ENCODE assay signal across 8 mouse cellular contexts in the genomic region with DNA sequence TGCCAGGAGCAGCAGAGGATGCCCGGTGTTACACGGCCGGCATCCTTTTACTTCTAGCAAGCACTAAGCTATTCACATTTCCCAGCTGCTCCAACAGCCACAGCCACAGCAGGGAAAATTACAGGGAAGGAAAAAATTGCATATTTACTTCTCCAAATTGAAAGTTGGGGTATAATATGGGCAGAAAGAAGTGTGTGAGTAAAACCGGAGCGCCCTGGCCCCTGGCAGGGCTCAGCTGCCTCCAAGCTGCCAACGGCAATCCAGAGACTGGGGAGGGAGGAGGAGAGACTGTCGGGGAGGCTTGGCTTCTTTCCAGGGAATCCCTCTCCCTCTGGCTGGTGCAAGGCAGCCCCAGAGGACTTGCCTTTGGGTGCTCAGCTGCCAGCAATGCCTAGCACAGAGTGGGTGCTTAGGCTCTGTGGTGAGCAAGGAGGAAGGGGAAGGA. TPM values are rescaled to one million over a fixed set of nuclear protein-coding genes. Genes with fewer than 3 reads are reported as not detected.
DNase-seq lines count a peak whose midpoint lies in the region; ATAC-seq and TF ChIP-seq lines count a peak whose summit lies in the region.

No protein-coding gene starts in this region.

- no peak overlapping the region for H3K4me3 ChIP-seq in forebrain, embryonic 16.5 days (replicated peaks; ENCODE audit: low read length)
- no peak overlapping the region for H3K4me3 ChIP-seq in left cerebral cortex, adult 2 months

- intact Hi-C loops in left cerebral cortex, adult 2 months (cut with DNase I), result no loop called here

- H3K27me3 ChIP-seq in forebrain, embryonic 16.5 days (replicated peaks; ENCODE audit: control insufficient read depth, insufficient read depth, low read length), result no peaks in the 10 kb centered on the region

- H3K9ac ChIP-seq in forebrain, embryonic 16.5 days (replicated peaks; ENCODE audit: low read depth, low read length), result no peak overlapping the region

- DNase-seq in cerebellum, postnatal 10 days, result peak; percentile 69 to 74
- no peak for DNase-seq in cerebellum, adult 8-10 months
- peak; percentile 17 for DNase-seq in Muller cell, postnatal 12 days (ENCODE audit: inconsistent ontology term)
- peak; percentile 58 to 59 for DNase-seq in left cerebral cortex, adult 2 months (ENCODE audit: extremely low spot score in 1 of 2, low spot score in 2 of 2)
- DNase-seq in liver, result no peak
- DNase-seq in B cell, adult 2 months, result no peak
- DNase-seq in c-Kit-positive CD71-positive TER-119-positive erythroid progenitor cells, embryonic 14.5 days (ENCODE audit: low spot score), result no peak

- no peak overlapping the region for H3K27ac ChIP-seq in forebrain, embryonic 16.5 days (ENCODE audit: low read length)
- no peak overlapping the region for H3K27ac ChIP-seq in left cerebral cortex, adult 2 months

- peak; percentile 90 for ATAC-seq in forebrain, embryonic 16.5 days

- no peaks in the 10 kb centered on the region for H3K9me3 ChIP-seq in forebrain, embryonic 16.5 days (ENCODE audit: control insufficient read depth, low read length)

- TF ChIP-seq CTCF in left cerebral cortex, adult 2 months (IDR thresholded peaks at IDR 0.05), result no peak

- H3K4me2 ChIP-seq in forebrain, embryonic 16.5 days (ENCODE audit: low read length), result no peak overlapping the region

- 14% methylated on average over 7 of the region's 7 CpGs for WGBS in forebrain, embryonic 16.5 days

- peaks cover 20% of the 10 kb centered on the region for H3K4me1 ChIP-seq in forebrain, embryonic 16.5 days (replicated peaks; ENCODE audit: control insufficient read depth, insufficient read depth, low read length)

- H3K36me3 ChIP-seq in forebrain, embryonic 16.5 days (ENCODE audit: control insufficient read depth, insufficient read depth), result no peaks in the 10 kb centered on the region

RNA-seq across cellular contexts. Expression of a gene that starts 53.1 kb away (rescaled TPM):
- polyA plus RNA-seq in forebrain, embryonic 16.5 days (2015; fragmentation: Nextera tagmentation; extraction: Ambion mirVana), result 9.9 and 12.0 TPM in 2 replicates
- 10 to 100 TPM; 20.9 to 22.0 TPM for total RNA-seq in left cerebral cortex, adult 2 months (2021)

Comparison
In these comparisons a context has a peak if more than half of its experiments do, and no peak if none do; other contexts are left out.
1. DNase-seq: peak in cerebellum, postnatal 10 days (2 of 2), Muller cell, postnatal 12 days (single experiment) and left cerebral cortex, adult 2 months (2 of 2); none in cerebellum, adult 8-10 months (single experiment), liver (single experiment), B cell, adult 2 months (0 of 2) and c-Kit-positive CD71-positive TER-119-positive erythroid progenitor cells, embryonic 14.5 days (single experiment).